Mouse (Mus musculus) v-Abl transformed pro-B cells (cell line): ENCODE data around the gene Ryr3.
"Not testable (repeated sequence)": the region's sequence is repeated elsewhere in the genome, so short reads cannot be mapped to it uniquely, and the experiment has no call there.

ENCODE experiments used
- in situ Hi-C, 2 experiments: fragments of 400-800 bp; cut with MboI; formaldehyde crosslinking; loops; one replicate each; pipeline ENCODE4 v1.15.1; 2025; ENCODE audit not compliant: unreplicated experiment in 2 of 2

Gene Ryr3

GRCm38 (mm10) chr2:113104609-113105008, 112.3 kb downstream of the Ryr3 start:
- in situ Hi-C loops = no loop called here

- in situ Hi-C loops = no loop called here
Observed at GRCm38 (mm10) chr2:113095184-113095583, 121.7 kb downstream of the Ryr3 start.

- in situ Hi-C loops = no loop called here
Observed at GRCm38 (mm10) chr2:113094088-113094487, 122.8 kb downstream of the Ryr3 start.

- in situ Hi-C loops = no loop called here
Observed at GRCm38 (mm10) chr2:113092756-113093155, 124.1 kb downstream of the Ryr3 start.

GRCm38 (mm10) chr2:113091316-113091715, 125.6 kb downstream of the Ryr3 start:
- in situ Hi-C loops = not testable (repeated sequence)

GRCm38 (mm10) chr2:113076396-113076795, 140.5 kb downstream of the Ryr3 start:
- in situ Hi-C loops = no loop called here

- in situ Hi-C loops = no loop called here
Observed at GRCm38 (mm10) chr2:113059367-113059766, 157.5 kb downstream of the Ryr3 start.

GRCm38 (mm10) chr2:113058914-113059313, 158.0 kb downstream of the Ryr3 start:
- in situ Hi-C loops = no loop called here

GRCm38 (mm10) chr2:113058116-113058515, 158.8 kb downstream of the Ryr3 start:
- in situ Hi-C loops = no loop called here

GRCm38 (mm10) chr2:113055591-113055990, 161.3 kb downstream of the Ryr3 start:
- in situ Hi-C loops = no loop called here

- in situ Hi-C loops = no loop called here
Observed at GRCm38 (mm10) chr2:113049831-113050230, 167.1 kb downstream of the Ryr3 start.

- in situ Hi-C loops = no loop called here
Observed at GRCm38 (mm10) chr2:113036550-113036949, 180.3 kb downstream of the Ryr3 start.

- in situ Hi-C loops = no loop called here
Observed at GRCm38 (mm10) chr2:113030689-113031088, 186.2 kb downstream of the Ryr3 start.

GRCm38 (mm10) chr2:113019896-113020295, 197.0 kb downstream of the Ryr3 start:
- in situ Hi-C loops = no loop called here

GRCm38 (mm10) chr2:113018278-113018677, 198.6 kb downstream of the Ryr3 start:
- in situ Hi-C loops = no loop called here

- in situ Hi-C loops = no loop called here
Observed at GRCm38 (mm10) chr2:113016236-113016635, 200.7 kb downstream of the Ryr3 start.

GRCm38 (mm10) chr2:113008961-113009740, 207.7 kb downstream of the Ryr3 start:
- in situ Hi-C loops = no loop called here

- in situ Hi-C loops = no loop called here
Observed at GRCm38 (mm10) chr2:112998498-112998897, 218.4 kb downstream of the Ryr3 start.

- in situ Hi-C loops = no loop called here
Observed at GRCm38 (mm10) chr2:112982908-112983510, 233.9 kb downstream of the Ryr3 start.

GRCm38 (mm10) chr2:112966807-112967625, 249.9 kb downstream of the Ryr3 start:
- in situ Hi-C loops = no loop called here

- in situ Hi-C loops = no loop called here
Observed at GRCm38 (mm10) chr2:112948931-112949330, 268.0 kb downstream of the Ryr3 start.
